Mouse (Mus musculus): ENCODE data around the gene Sema4d.
"Not testable (repeated sequence)": the region's sequence is repeated elsewhere in the genome, so short reads cannot be mapped to it uniquely, and the experiment has no call there.

The Sema4d gene

GRCm38 (mm10) chr13:51793425-51793891 is at the start of gene Sema4d:
Sema4d (minus strand) TSS chr13:51793747.
- DNase-seq, result peak; percentile 84 to 91

GRCm38 (mm10) chr13:51843298-51843697 is 49.8 kb upstream of the Sema4d start:
- DNase-seq, result no peak

DNA sequence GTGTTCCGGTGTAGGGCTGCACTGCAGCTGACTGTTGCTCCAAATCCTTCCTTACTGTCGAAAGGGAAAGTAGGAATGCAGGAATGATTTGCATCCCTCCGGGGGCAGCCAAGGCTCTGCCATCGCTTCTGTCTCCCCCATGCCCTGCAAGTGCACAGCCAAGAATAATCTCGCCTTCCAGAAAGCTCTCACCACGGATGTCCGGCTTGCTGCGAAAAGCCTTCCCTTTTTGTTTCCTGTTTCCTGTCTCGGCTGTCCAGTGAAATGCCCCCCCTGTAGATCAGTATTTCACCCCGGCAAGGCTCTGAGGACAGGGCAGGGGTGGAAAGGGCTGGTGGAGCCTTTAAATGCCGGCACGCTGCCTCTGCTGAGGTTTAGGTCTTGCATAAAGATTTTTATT is 49.2 kb upstream of the Sema4d start:
- no peak for DNase-seq

- no peak for DNase-seq
Measured at GRCm38 (mm10) chr13:51842191-51842590, 48.6 kb upstream of the Sema4d start.

DNA sequence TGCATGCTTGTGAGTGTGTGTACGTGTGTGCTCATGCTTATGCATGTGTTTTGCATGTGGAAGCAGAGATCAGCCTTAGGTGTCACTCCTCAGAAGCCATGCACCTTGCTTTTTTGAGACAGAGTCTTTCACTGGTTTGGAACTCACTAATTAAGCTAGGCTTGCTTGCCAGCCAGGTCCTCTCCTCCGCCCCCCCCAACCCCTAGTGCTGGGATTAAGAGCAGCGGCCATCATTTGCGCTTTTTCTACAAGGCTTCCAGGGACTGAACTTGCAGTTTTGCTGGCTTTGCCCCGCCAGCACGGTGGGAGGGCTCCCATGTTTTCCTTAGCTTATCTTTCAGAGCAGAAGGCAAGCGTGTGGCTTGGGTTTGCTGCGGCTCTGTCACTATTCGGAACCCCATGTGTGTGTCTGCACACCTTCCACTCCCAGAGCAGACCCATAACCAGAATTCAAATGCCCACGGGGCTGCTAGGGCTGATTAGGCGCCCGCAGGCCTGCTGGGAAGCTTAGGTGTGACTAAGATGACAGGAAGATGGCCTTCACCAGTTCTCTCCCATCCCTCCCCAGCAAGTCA is 48.1 kb upstream of the Sema4d start:
- DNase-seq, result no peak

DNA sequence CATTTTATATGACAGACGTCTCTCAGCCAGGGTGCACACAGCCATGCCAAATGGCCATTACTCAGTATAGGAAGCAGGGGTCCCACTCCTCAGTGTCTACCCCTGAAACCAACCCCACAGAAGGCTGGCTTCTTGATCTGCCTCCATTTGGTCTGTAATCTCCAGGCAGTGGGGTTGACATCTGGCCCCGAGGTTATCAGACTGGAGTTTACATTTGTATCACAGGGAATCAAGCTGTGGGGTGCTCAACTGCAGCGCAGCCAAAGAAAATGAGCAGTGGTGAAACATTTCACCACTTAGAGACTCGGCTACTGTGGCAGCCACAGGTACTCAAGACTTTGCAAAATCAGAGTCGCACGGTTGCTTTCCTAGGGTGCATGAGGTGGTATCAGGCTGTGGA is 47.2 kb upstream of the Sema4d start:
- no peak for DNase-seq

GRCm38 (mm10) chr13:51839250-51840026 is 45.9 kb upstream of the Sema4d start:
- DNase-seq, result peak; percentile 42 to 62

DNA sequence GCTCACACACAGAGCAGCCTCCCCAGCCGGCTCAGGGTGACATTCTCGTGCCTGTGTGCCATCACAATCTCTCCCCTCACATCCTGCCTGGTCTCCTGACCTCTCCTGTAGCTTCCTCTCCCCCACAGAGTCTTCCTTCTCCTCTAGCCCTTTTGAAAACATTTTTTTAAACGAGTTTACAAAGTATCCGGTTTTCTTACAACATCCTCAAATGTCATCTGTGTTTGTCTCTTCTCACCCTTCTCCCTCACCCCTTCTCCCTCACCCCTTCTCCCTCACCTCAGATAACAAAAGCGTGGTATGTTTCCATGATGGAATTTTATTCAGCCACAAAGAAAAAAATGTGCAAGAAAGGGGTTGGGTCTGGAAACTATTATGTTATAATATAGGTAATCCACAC is 43.9 kb upstream of the Sema4d start:
- no peak for DNase-seq

DNA sequence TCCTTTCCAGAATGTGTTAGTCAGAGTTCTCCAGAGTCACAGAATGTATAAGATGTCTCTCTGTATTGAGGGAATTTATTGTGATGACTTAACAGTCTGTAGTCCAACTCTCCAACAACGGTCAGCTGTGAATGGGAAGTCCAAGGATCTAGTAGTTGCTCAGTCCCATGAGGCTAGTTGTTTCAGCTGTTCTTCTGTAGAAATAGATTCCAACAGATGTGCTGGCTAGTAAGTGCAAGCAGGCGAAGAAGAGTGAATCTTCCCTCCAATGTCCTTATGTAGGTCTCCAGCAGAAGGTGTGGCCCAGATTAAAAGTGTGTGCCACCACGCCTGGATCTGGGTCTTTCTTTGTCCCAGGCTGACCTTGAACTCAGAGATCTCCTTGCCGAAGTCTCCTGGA is 41.7 kb upstream of the Sema4d start:
- DNase-seq, result not testable (repeated sequence)

DNA sequence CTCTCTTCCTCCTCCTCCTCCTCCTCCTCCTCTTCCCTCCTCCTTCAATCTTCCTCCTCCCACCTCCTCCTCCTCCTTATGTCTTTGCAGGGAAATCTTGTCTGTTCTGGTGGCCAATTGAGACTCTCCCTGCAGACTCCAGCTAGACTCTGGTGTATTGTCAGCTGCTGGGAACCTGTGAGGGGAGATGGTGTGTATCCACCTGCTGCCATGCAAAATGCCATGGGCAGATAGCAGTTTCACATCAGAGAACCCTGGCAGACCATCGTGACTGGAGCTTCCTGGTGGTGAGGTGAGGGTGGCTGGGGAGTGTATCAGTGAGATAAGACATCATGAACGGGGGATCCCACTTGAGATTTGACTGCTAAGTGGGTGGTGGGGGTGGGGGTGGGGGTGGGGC is 41.0 kb upstream of the Sema4d start:
- no peak for DNase-seq

DNA sequence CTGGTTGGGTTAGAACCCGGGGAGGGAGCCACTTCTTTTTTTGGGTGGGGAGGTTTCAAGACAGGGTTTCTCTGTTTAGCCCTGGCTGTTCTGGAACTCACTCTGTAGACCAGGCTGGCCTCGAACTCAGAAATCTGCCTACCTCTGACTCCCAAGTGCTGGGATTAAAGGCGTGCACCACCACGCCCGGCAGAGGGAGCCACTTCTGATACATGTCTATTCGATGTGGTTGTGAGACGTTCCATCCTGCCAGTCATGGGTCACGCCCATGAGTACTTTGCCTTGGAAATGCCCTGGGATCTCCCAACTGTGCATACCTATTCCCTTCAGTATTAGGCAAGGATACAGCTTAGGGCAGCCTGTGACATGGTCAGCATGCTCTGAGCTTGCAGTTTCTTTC is 40.5 kb upstream of the Sema4d start:
- peak in 1 of 2 experiments; percentile 71 for DNase-seq

GRCm38 (mm10) chr13:51833611-51834010 is 40.1 kb upstream of the Sema4d start:
- DNase-seq, result peak; percentile 91 to 94

GRCm38 (mm10) chr13:51832491-51832890 is 38.9 kb upstream of the Sema4d start:
- DNase-seq, result no peak

- peak; percentile 64 to 71 for DNase-seq
Measured at GRCm38 (mm10) chr13:51830744-51831450, 37.4 kb upstream of the Sema4d start.

DNA sequence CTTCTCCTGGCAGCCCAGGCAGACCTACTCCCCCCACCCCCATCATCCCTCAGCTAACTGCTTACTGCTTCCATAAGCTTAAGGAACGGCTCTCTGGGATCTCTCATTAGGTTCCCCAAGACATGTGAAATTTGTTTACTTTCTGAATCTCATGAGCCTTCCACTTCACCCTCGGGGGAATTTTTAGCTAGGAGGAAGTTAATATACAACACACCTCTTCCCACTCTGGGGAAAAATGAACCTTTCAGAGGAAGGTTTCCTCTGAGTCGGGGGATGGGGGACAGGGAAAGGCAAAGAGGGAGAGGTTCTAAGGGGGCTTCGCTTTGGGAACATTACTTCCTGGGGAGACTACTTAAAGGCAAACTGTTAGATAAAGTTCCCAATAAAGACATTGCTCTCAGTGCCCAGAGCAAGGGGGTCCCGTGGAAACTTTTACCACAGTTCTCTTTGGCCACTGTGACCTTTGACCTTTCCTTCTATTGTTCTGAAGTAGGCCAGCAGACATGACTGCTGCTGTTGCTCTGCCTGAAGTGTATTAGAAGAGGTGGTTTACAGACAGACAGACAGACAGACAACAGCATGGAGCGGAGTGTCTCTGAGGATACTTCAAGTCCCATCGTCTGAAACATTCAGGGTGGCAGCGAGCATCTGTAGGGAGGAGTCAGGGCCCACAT is 30.4 kb upstream of the Sema4d start:
- DNase-seq, result no peak

GRCm38 (mm10) chr13:51821988-51822387 is 28.4 kb upstream of the Sema4d start:
- DNase-seq, result no peak

- DNase-seq, result no peak
Measured at GRCm38 (mm10) chr13:51819351-51819750, 25.8 kb upstream of the Sema4d start.

DNA sequence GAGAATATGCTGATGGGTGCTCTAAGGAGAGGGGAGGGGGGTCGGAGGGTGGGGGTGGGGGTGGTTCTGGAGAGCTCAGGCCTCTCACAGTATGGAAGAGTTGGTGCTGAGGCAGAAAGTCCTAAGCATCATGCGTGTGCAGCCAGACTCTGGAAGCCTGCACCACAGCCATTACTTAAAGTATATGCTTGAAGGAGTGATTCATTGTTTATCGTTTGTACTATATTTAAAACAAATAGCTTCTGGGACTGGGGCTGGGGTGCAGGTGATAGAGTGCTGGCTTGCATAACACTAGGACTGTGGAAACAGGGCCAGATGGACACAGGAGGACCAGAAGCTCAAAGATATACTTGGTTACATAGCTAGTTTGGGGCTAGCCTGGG is 25.4 kb upstream of the Sema4d start:
- no peak for DNase-seq

- DNase-seq, result no peak
Measured at GRCm38 (mm10) chr13:51818170-51818943, 24.8 kb upstream of the Sema4d start.

- peak; percentile 70 to 79 for DNase-seq
Measured at GRCm38 (mm10) chr13:51816559-51817041, 23.1 kb upstream of the Sema4d start.

- DNase-seq, result peak in 1 of 2 experiments; percentile 53
Measured at GRCm38 (mm10) chr13:51815865-51816504, 22.4 kb upstream of the Sema4d start.

- DNase-seq, result no peak
Measured at GRCm38 (mm10) chr13:51814646-51815045, 21.1 kb upstream of the Sema4d start.

All from cerebellum, postnatal 25 days (tissue).